Mouse (Mus musculus) intestine, embryonic 14.5 days (tissue): Measurements from ENCODE around the gene Zfp36l2. TPM values are rescaled to one million over a fixed set of nuclear protein-coding genes. Genes with fewer than 3 reads are reported as not detected.

ENCODE experiments used
- ATAC-seq: fragments of 200-750 bp; cut with Nextera tagmentation; replicated peaks from 2 replicates; pipeline ENCODE4 v1.8.0; 2017; ENCODE audit warnings: low read depth, moderate number of reproducible peaks, moderate TSS enrichment, moderate library complexity; ENCODE audit not compliant: low FRiP score, low TSS enrichment
- DNase-seq: peaks from one replicate; pipeline ENCODE4 v3.0.0-alpha.2; 2018; ENCODE audit warnings: low spot score
- H3K27ac ChIP-seq: fragments of 300-500 bp; sonication (generic); 2 replicates; pipeline ENCODE4 v1.5.1; 2014; ENCODE audit warnings: low read depth, mild to moderate bottlenecking, control low read depth
- H3K27me3 ChIP-seq: fragments of 300-500 bp; sonication (generic); replicated peaks from 2 replicates; pipeline ENCODE4 v1.6.1; 2014; ENCODE audit warnings: low read length, control low read depth; ENCODE audit not compliant: control insufficient read depth, insufficient read depth
- H3K36me3 ChIP-seq: fragments of 300-500 bp; sonication (generic); 2 replicates; pipeline ENCODE4 v1.6.1; 2014; ENCODE audit warnings: low read length, control low read depth; ENCODE audit not compliant: control insufficient read depth, insufficient read depth
- H3K4me1 ChIP-seq: fragments of 300-500 bp; sonication (generic); replicated peaks from 2 replicates; pipeline ENCODE4 v1.6.1; 2014; ENCODE audit warnings: low read length, control low read depth, mixed read lengths; ENCODE audit not compliant: control insufficient read depth, insufficient read depth
- H3K4me2 ChIP-seq: fragments of 300-500 bp; sonication (generic); 2 replicates; pipeline ENCODE4 v1.6.1; 2014; ENCODE audit warnings: low read length
- H3K4me3 ChIP-seq: fragments of 300-500 bp; sonication (generic); 2 replicates; pipeline ENCODE4 v1.5.1; 2014; ENCODE audit warnings: low read depth, low read length, control low read depth, mixed read lengths
- H3K9ac ChIP-seq: fragments of 300-500 bp; sonication (generic); 2 replicates; pipeline ENCODE4 v1.6.1; 2014; ENCODE audit warnings: mild to moderate bottlenecking, low read length
- H3K9me3 ChIP-seq: fragments of 300-500 bp; sonication (generic); 2 replicates; pipeline ENCODE4 v1.6.1; 2016; ENCODE audit warnings: low read length, control low read depth; ENCODE audit not compliant: control insufficient read depth
- WGBS: fragments of 180-500 bp; shearing (Covaris S2); extraction: QIAGEN DNeasy Blood & Tissue Kit; methylation state at CpG from one replicate; pipeline ENCODE4 v1.1.7; 2014; 5-methylcytosine and 5-hydroxymethylcytosine counted together
- polyA plus RNA-seq: library from polyadenylated mRNA; unstranded; fragments of >200 nt; fragmentation: Nextera tagmentation; extraction: Ambion mirVana; gene quantifications from 2 replicates; pipeline ENCODE4 v1.2.1, GENCODE M21; 2014

The Zfp36l2 gene
- polyA plus RNA-seq, 1 experiment from 2014 or later, result 36.5 TPM

GRCm38 (mm10) chr17:84137393-84138171 is 50.2 kb downstream of the Zfp36l2 start:
- Histone ChIP-seq H3K36me3 (no peaks in the 10 kb centered on the region), H3K9me3 (no peaks in the 10 kb centered on the region), H3K9ac (0 out of 2 replicates have a peak overlapping the region, but pooled peaks have one; percentile 4), H3K4me1 (peaks cover 39% of the 10 kb centered on the region), H3K27ac (peak overlapping the region; percentile 80), H3K27me3 (no peaks in the 10 kb centered on the region), H3K4me2 (peak overlapping the region; percentile 30), H3K4me3 (no peak overlapping the region)
- ATAC-seq (peak; percentile 82), DNase-seq (no peak)
- WGBS, result 45% methylated on average over 11 of the region's 11 CpGs

GRCm38 (mm10) chr17:84136669-84137392 is 50.9 kb downstream of the Zfp36l2 start:
- DNase-seq (no peak), ATAC-seq (peak; percentile 66)
- peaks cover 32% of the 10 kb centered on the region for H3K4me1 ChIP-seq
- 33% methylated on average over 10 of the region's 10 CpGs for WGBS
- H3K4me2 ChIP-seq, result peak overlapping the region; percentile 30
- no peaks in the 10 kb centered on the region for H3K9me3 ChIP-seq
- 0 out of 2 replicates have a peak overlapping the region, but pooled peaks have one; percentile 4 for H3K9ac ChIP-seq
- H3K27me3 ChIP-seq, result no peaks in the 10 kb centered on the region
- H3K4me3 ChIP-seq, result no peak overlapping the region
- H3K27ac ChIP-seq, result peak overlapping the region; percentile 80
- H3K36me3 ChIP-seq, result no peaks in the 10 kb centered on the region

DNA sequence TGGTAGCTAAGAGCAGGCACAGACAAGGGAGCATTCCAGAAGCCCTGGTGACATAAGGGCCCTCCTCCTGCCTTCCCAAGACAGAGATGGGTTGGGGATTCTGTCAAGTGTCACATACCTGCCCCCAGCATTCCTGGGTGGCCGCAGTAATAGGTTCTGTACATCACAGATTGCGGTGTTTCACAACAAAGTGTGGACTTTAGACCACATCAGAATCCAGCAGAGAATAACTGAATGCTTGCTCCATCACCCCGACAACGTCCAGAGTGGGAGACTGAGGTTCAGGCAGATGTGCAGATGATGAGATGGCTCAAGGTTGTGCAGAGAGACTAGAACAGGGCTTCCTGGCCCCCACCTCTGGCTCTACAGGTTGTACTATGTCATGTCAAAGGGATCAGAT is 51.5 kb downstream of the Zfp36l2 start:
- Histone ChIP-seq H3K27me3 (no peaks in the 10 kb centered on the region), H3K4me3 (no peak overlapping the region), H3K4me2 (no peak overlapping the region), H3K4me1 (peaks cover 26% of the 10 kb centered on the region), H3K36me3 (no peaks in the 10 kb centered on the region), H3K9ac (no peak overlapping the region), H3K27ac (peak overlapping the region; percentile 80), H3K9me3 (no peaks in the 10 kb centered on the region)
- ATAC-seq, result no peak
- no peak for DNase-seq
- WGBS, result 56% methylated on average over 4 of the region's 4 CpGs

GRCm38 (mm10) chr17:84135243-84135642 is 52.5 kb downstream of the Zfp36l2 start:
- WGBS, result 44% methylated on average over 7 of the region's 7 CpGs
- ATAC-seq (no peak), DNase-seq (no peak)
- Histone ChIP-seq H3K4me1 (peaks cover 16% of the 10 kb centered on the region), H3K9me3 (no peaks in the 10 kb centered on the region), H3K36me3 (no peaks in the 10 kb centered on the region), H3K27me3 (no peaks in the 10 kb centered on the region), H3K9ac (no peak overlapping the region), H3K4me2 (no peak overlapping the region), H3K27ac (peak overlapping the region; percentile 80), H3K4me3 (no peak overlapping the region)
